ENCODE assay signal across 28 mouse cellular contexts in the genomic region with DNA sequence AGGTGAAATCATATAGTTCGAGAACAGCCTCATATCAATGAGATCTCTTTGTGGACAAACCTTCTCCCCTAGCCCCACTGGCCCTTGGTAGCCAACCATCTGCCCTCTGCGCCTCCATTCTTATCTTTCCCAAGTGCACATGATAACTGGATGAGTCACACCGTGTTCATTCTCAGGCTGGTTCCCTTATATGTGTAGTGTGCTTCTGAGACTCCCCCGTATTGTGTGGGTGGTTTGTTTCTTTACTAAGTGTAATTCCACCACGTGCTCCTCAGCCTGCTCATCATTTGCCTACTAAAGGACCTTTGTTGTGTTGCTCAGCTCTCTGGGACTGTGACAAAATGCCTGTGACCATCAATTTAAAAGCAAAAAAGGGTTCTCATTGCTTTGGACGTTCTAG. TPM values are rescaled to one million over a fixed set of nuclear protein-coding genes. Genes with fewer than 3 reads are reported as not detected.
DNase-seq lines count a peak whose midpoint lies in the region; ATAC-seq and TF ChIP-seq lines count a peak whose summit lies in the region.
"Had no signal": no experiment of that assay in that cellular context is flagged by ENCODE, and none has a peak within 500 bp of the region (broad histone marks: within the 10 kb centered on the region; RNA-seq: fewer than 3 reads in every experiment).

No protein-coding gene starts in this region.

- no peak for ATAC-seq in embryonic facial prominence, embryonic 13.5 days (ENCODE audit: insufficient number of reproducible peaks, insufficient read depth, low FRiP score, low TSS enrichment, low read depth)
- no peak for ATAC-seq in monocyte, adult 5-6 weeks (replicated peaks; ENCODE audit: insufficient number of reproducible peaks, low FRiP score, low TSS enrichment, poor library complexity, severe bottlenecking)
- ATAC-seq: activated CD4-positive, CD25-positive, alpha-beta regulatory T cell, adult 4 months; forebrain, embryonic 14.5 days; forebrain, embryonic 16.5 days; Patski had no signal

- peaks cover 45% of the 10 kb centered on the region for H3K36me3 ChIP-seq in embryonic facial prominence, embryonic 13.5 days
- peaks cover 58% of the 10 kb centered on the region for H3K36me3 ChIP-seq in embryonic facial prominence, embryonic 10.5 days (replicated peaks)
- no peaks in the 10 kb centered on the region for H3K36me3 ChIP-seq in C2C12 (ENCODE audit: control insufficient read depth, insufficient read depth)
- H3K36me3 ChIP-seq: embryonic facial prominence, embryonic 15.5 days; forebrain, embryonic 12.5 days had no signal

- H3K9me3 ChIP-seq in embryonic facial prominence, embryonic 13.5 days = no peaks in the 10 kb centered on the region
- H3K9me3 ChIP-seq in embryonic facial prominence, embryonic 10.5 days = no peaks in the 10 kb centered on the region
- H3K9me3 ChIP-seq: embryonic facial prominence, embryonic 12.5 days; embryonic facial prominence, embryonic 15.5 days; forebrain, embryonic 10.5 days; forebrain, embryonic 12.5 days had no signal

- H3K27me3 ChIP-seq in embryonic facial prominence, embryonic 13.5 days = no peaks in the 10 kb centered on the region
- H3K27me3 ChIP-seq in embryonic facial prominence, embryonic 10.5 days (replicated peaks; ENCODE audit: low read depth, poor library complexity, severe bottlenecking) = peaks cover 84% of the 10 kb centered on the region
- H3K27me3 ChIP-seq in C2C12 (ENCODE audit: control insufficient read depth, insufficient read depth, insufficient read length) = peaks cover 30% of the 10 kb centered on the region
- H3K27me3 ChIP-seq: embryonic facial prominence, embryonic 12.5 days; embryonic facial prominence, embryonic 15.5 days; Patski had no signal

- peaks cover 94% of the 10 kb centered on the region for H3K4me1 ChIP-seq in embryonic facial prominence, embryonic 13.5 days
- H3K4me1 ChIP-seq in embryonic facial prominence, embryonic 10.5 days = peaks cover 58% of the 10 kb centered on the region

- H3K79me3 ChIP-seq in C2C12 (ENCODE audit: low read depth) = no peaks in the 10 kb centered on the region

- H3ac ChIP-seq in C2C12 (ENCODE audit: control insufficient read depth, insufficient read length, low read depth) = no peak overlapping the region

- no peak overlapping the region for H3K4me3 ChIP-seq in embryonic facial prominence, embryonic 13.5 days
- H3K4me3 ChIP-seq in embryonic facial prominence, embryonic 10.5 days = no peak overlapping the region
- H3K4me3 ChIP-seq in C2C12 (ENCODE audit: insufficient read depth, poor library complexity, severe bottlenecking) = no peak overlapping the region
- H3K4me3 ChIP-seq: embryonic facial prominence, embryonic 12.5 days; embryonic facial prominence, embryonic 15.5 days; erythroblast, embryonic 14.5 days; forebrain, embryonic 10.5 days; forebrain, embryonic 12.5 days had no signal

- no peak overlapping the region for H3K4me2 ChIP-seq in embryonic facial prominence, embryonic 13.5 days
- H3K4me2 ChIP-seq: embryonic facial prominence, embryonic 15.5 days; forebrain, embryonic 12.5 days had no signal

- DNase-seq in embryonic facial prominence, embryonic 10.5 days (ENCODE audit: low spot score) = no peak
- peak; percentile 21 for DNase-seq in 3T3-L1 (ENCODE audit: low read depth, low spot score)
- DNase-seq in brain, adult 2 months (ENCODE audit: low read depth, low spot score) = peak; percentile 19
- no peak for DNase-seq in left cerebral cortex, postnatal 4 days
- DNase-seq: adrenal gland, adult 8-10 months; adrenal gland, postnatal 14 days; adrenal gland, postnatal 36 days; B cell, adult 2 months; cerebellum, adult 11 months; cerebellum, adult 18-20 months; cerebellum, adult 8-10 months; cerebellum, adult 9-11 months; cerebellum, postnatal 14 days; cerebellum, postnatal 36 days; embryo, embryonic 11 days had no signal

- no peak for TF ChIP-seq CTCF in C2C12 (IDR thresholded peaks at IDR 0.05; ENCODE audit: control insufficient read depth, insufficient read depth, insufficient read length)

- H3K79me2 ChIP-seq in C2C12 (ENCODE audit: control insufficient read depth, insufficient read depth) = no peaks in the 10 kb centered on the region

- WGBS in embryonic facial prominence, embryonic 13.5 days = 71% methylated on average over 6 of the region's 6 CpGs
- 81% methylated on average over 6 of the region's 6 CpGs for WGBS in embryonic facial prominence, embryonic 10.5 days

- H3K9ac ChIP-seq in embryonic facial prominence, embryonic 13.5 days = no peak overlapping the region
- H3K9ac ChIP-seq: embryonic facial prominence, embryonic 12.5 days; embryonic facial prominence, embryonic 15.5 days; forebrain, embryonic 12.5 days had no signal

- intact Hi-C loops in left cerebral cortex, postnatal 4 days (cut with DNase I) = no loop called here

- peak overlapping the region; percentile 87; the same call in 1 of the 2 replicates for H3K27ac ChIP-seq in embryonic facial prominence, embryonic 13.5 days
- no peak overlapping the region for H3K27ac ChIP-seq in embryonic facial prominence, embryonic 10.5 days (replicated peaks)
- H3K27ac ChIP-seq: embryonic facial prominence, embryonic 12.5 days; embryonic facial prominence, embryonic 15.5 days; forebrain, embryonic 10.5 days; forebrain, embryonic 12.5 days had no signal

TF ChIP-seq in C2C12, 6 proteins besides CTCF, POLR2A, EP300 and RAD21:
- TF ChIP-seq USF1 (IDR thresholded peaks at IDR 0.05; ENCODE audit: low read depth) = peak; percentile 43
- TF ChIP-seq MYOG (IDR thresholded peaks at IDR 0.05; ENCODE audit: control insufficient read depth, extremely low read depth, insufficient read length) = no peak
- TF ChIP-seq MYOD1 (IDR thresholded peaks at IDR 0.05; ENCODE audit: control insufficient read depth, insufficient read length, low read depth) = no peak
- no peak for TF ChIP-seq FOSL1 (IDR thresholded peaks at IDR 0.05; ENCODE audit: insufficient read depth, low read length, poor library complexity, severe bottlenecking)
- no peak for TF ChIP-seq MAX (IDR thresholded peaks at IDR 0.05)
- TF ChIP-seq CEBPB (IDR thresholded peaks at IDR 0.05; ENCODE audit: low read depth) = no peak

RNA-seq across cellular contexts. Expression of gene Alx4, which starts 18.9 kb away (rescaled TPM):
- polyA plus RNA-seq in embryonic facial prominence, embryonic 13.5 days (2015; fragmentation: Nextera tagmentation; extraction: Ambion mirVana) = 29.3 and 34.1 TPM in 2 replicates
- 22.4 and 22.7 TPM in 2 replicates for polyA plus RNA-seq in embryonic facial prominence, embryonic 10.5 days (2016; fragmentation: Nextera tagmentation; extraction: Ambion mirVana)
- polyA plus RNA-seq in C2C12 (2012; fragmentation: generic; extraction: Trizol) = not detected
- total RNA-seq in left cerebral cortex, postnatal 4 days (2021) = 1 to 10 TPM; 1.6 to 1.9 TPM
- total RNA-seq in monocyte, adult 5-6 weeks (2017) = not detected in 3 replicates
- total RNA-seq: common myeloid progenitor, adult 5-6 weeks had no signal
- polyA plus RNA-seq: activated CD4-positive, CD25-positive, alpha-beta regulatory T cell, adult 4 months; Patski had no signal

Comparison
In these comparisons a context has a peak if more than half of its experiments do, and no peak if none do; other contexts are left out.
1. DNase-seq: peak in 3T3-L1 (single experiment) and brain, adult 2 months (single experiment); none in embryonic facial prominence, embryonic 10.5 days (single experiment) and left cerebral cortex, postnatal 4 days (single experiment).
2. RNA of gene Alx4, which starts 18.9 kb away (polyA plus RNA-seq): 29.3 to 34.1 TPM in embryonic facial prominence, embryonic 13.5 days and 22.4 to 22.7 TPM in embryonic facial prominence, embryonic 10.5 days; not detected in C2C12 (single experiment); every median in the first group is over 10 times any median in the second.